Mouse (Mus musculus) urinary bladder, postnatal 14 days (tissue): ENCODE results near the gene Galm.

ENCODE experiments used
- DNase-seq: peaks from one replicate; pipeline ENCODE4 v3.0.0; 2021; ENCODE audit warnings: low spot score

Gene Galm

DNA sequence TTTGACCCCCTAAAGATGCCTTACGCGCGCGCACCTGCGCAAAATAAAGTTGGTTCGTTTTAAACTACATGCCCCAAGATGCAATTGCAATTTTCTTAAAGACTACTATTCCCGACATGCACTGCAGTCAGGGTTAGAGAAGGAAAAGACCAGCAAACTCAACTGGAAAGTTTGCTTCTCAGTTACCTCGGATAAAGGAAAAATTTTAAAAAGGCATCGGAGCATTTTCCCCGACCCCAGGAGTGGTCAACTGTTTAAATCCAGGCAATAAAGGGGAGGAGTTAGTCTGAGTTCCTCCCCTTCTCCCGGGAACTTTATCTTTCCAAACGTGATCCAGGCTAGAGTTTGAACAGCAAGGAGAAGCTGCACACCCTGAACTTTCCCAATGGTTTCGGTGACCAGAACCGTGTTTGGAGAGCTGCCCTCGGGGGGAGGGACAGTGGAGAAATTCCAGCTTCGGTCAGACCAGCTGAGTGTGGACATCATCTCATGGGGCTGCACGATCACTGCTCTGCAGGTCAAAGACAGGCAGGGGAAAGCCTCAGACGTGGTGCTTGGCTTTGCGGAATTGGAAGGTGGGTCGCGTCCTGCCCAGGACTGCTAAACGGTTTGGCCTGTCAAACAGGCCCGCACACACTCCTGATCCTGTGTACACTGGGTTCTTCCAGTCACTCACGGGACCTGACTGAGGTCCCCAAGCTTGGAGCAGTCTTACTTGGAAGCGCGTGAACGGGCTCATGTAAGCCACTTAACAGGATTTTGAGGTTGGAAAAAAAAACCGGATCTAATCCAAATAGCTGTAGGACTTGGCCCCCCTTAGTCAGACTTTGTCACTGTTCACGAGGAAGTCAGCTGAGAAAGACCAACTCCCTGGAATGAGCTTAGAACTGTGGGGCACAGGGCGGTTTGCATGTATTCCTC, at the start of gene Galm:
Galm (plus strand) TSS at position 141 of the 921 bp plus-strand sequence.
- peak; percentile 67 for DNase-seq

GRCm38 (mm10) chr17:80078726-80079125, 48.5 kb upstream of the Galm start:
- no peak for DNase-seq

- no peak for DNase-seq
Observed at GRCm38 (mm10) chr17:80083223-80083622, 44.0 kb upstream of the Galm start.

- DNase-seq = no peak
Observed at GRCm38 (mm10) chr17:80084424-80084823, 42.8 kb upstream of the Galm start.

GRCm38 (mm10) chr17:80086591-80086990, 40.7 kb upstream of the Galm start:
- no peak for DNase-seq

DNA sequence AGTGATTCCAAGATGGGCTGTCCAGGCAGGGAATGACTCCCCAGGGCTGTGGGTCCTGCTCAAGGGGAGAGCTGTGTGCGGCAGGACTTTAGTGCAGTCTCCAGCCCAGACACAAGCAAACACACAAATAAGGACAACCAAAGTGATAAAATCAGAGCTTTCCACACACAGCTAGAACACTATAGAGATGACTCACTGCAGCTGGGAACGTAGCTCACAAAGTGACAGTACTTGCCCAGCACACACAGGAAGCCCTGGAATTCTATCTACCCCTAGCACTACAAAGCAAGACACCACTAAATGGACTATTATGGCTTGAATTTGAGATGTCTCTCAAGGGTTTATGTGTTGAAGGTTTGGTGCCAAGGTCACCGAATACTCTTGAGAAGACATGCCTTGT, 39.1 kb upstream of the Galm start:
- no peak for DNase-seq

DNA sequence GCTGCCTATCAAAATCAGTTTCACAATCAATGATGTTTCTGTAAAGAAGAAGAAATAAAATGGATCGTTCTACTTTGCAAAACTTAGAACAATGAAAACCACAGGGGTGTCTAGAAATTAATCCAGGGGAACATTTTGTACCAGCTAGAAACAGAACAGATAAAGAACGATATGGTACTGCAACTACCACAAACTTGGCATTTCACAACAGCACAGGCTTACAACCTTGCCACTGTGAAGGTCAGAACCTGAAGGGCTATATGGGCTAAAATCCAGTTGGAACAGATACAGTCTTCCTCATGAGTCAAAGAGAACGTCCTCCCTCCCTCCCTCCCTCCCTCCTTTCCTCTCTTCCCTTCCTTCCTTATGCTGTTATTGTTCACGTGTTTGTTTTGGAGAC, 36.7 kb upstream of the Galm start:
- DNase-seq = no peak

DNA sequence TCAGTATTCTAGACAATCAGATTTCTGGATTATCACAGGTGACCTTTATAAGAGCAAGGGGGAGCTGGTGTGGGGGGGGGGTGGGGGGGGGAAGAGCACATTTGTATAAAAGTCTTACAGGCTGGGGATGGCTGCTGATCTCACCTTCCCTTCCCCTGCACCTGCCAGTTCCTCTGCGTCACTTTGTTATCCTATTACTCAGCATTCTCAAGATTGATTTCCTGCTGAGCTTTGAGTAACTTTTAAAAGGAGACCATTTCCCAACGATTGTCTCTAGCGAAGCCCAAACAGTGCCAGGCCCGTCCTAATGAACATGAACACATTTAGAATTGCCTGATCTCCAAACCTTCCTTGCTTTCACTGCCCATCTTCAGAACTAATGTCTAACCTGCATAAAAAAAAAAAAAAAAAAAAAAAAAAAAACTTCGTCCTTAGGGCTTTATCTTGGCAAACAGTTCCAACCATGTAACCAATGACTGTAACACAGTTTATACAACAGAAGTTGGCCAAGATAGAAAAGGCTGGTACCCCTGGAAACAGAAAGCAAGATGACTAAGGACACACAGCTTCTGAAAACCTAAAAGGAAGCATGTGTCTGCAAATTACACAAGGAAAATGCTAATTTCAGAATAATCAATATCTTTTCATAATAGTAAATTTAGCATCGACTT, 35.3 kb upstream of the Galm start:
- no peak for DNase-seq

- no peak for DNase-seq
Observed at GRCm38 (mm10) chr17:80095254-80095899, 31.9 kb upstream of the Galm start.

GRCm38 (mm10) chr17:80096043-80096719, 31.1 kb upstream of the Galm start:
- peak; percentile 36 for DNase-seq

DNA sequence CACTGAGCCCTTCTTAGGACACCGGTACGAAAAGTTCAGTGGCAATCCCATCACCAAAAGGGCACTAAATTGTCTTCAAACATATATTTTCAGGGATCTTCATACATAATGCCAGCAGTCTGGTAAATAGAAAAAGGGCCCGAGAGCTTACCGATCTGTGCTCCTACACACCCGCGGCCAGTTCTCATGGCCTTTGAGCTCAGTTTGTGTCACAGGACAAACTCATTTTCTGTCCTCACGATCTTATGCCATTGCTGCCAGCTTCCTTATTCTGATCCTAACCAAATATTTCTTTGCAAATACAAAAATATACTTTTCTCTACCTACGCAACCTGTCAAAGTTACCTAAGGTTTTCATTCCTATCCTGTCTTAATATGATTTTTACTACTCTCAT, 30.6 kb upstream of the Galm start:
- DNase-seq = no peak

- no peak for DNase-seq
Observed at GRCm38 (mm10) chr17:80097221-80097620, 30.1 kb upstream of the Galm start.

DNA sequence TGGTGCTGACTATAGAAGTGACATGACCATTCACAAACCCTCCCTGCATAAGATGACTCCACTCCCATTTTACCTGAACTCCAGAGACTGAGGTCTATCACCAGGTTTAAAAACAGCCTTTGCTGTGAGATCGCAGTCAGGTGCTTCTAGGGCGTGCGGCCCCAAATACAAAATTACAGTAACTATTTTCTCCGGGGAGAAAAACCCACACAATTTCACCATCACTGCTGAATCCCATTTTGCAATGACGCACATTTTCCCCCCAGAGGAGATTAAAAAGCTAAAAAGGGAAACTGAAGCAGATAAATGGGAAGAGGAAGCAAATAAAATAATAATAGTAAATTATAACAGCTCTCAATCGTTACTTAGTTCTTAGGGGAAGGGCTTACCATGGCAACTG, 27.4 kb upstream of the Galm start:
- no peak for DNase-seq

- no peak for DNase-seq
Observed at GRCm38 (mm10) chr17:80105348-80105978, 21.8 kb upstream of the Galm start.

DNA sequence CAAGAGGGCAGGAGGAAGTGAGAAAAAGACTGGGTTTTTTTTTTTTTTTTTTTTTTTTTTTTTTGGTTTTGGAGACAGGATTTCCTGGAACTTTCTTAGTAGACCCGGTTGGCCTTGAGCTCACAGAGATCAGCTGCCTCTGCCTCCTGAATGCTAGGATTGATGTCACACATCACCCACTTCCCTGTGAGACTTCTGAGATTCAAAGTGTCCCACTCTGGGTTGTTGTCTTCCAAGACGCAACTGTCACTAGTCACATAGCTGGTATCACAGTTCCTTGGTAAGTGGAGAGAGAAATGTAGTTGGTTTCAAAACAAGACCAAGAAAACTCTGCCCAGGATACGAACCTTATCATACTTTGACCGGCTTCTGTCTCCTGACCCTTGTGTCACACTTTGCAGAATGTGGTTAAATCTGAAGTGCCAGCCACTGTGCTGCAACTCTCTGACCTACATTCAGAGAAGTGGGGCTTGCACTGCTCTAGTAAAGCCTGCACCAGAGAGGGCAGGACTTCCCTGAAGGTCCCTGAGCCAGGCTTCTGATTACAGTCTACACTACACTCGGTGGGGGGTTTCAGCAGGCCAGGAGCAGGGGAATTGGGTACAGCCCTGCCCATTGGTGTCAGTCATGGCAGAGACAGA, 14.5 kb upstream of the Galm start:
- no peak for DNase-seq

GRCm38 (mm10) chr17:80113468-80113867, 13.8 kb upstream of the Galm start:
- no peak for DNase-seq

DNA sequence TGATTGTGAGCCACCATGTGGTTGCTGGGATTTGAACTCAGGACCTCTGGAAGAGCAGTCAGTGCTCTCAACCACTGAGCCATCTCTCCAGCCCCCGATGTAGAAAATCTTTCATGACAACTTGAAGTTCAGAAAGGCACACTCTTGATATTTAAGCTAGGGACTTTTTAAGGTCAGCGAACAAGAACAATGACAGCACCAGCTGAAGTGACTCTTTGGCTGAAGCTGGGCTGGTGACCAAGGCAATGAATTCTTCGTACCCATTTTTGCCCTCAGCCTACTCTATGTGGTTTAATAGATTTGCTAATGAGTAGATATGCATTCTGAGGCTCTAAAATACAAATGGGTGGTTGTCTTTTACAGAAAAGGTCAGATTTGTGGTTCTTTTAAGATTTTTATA, 6.9 kb upstream of the Galm start:
- DNase-seq = no peak

GRCm38 (mm10) chr17:80121833-80122232, 5.4 kb upstream of the Galm start:
- no peak for DNase-seq

DNA sequence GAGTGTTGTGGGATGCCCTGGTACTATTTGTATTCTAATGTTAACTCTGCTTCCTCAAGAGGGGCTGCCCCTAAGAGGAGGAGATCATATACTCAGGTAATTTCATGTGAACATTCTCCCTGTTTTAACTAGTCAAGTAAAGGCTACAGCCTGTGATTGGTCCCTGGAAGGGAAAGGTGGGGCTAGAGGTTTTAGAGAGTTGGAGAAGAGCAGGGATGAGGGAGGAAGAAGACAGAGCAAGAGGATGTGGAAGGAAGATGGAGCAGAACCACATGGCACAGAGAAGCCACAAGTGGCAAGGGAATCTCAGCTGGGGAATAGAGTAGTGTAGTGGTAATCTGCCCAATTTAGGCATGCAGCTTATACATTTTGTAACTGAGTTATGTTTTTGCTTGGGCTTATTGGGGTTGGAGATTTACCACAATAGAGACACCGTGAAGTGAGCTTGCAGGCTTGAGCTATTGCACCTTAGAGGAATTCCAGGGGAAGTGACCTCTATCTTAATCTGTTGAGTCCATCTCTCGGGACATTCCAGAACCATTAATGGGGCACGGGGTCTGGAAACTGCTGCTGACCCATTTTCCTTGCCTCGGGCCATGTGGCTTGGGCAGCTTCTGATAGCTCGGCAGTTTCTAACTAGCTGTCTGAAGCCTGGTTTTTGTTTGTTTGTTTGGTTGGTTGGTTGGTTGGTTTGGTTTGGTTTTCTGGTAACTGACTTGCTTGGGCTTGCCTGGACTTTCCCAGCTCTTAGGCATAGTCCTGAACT, 2.1 kb upstream of the Galm start:
- DNase-seq = no peak

GRCm38 (mm10) chr17:80126166-80126565, 1.1 kb upstream of the Galm start:
- no peak for DNase-seq
